Mouse (Mus musculus) G1E-ER4 (cell line): Measurements from ENCODE around the gene Wnt10a. TPM values are rescaled to one million over a fixed set of nuclear protein-coding genes. Genes with fewer than 3 reads are reported as not detected.

ENCODE experiments used
- GATA1 ChIP-seq: IDR thresholded peaks from one replicate; pipeline ENCODE4 v1.8.0; 2012; ENCODE audit warnings: low read length, inconsistent platforms
- polyA plus RNA-seq: library from polyadenylated mRNA; stranded (reverse); fragments of >175 nt; gene quantifications from 2 replicates; pipeline ENCODE4 v1.2.3, GENCODE M21; 2012

The Wnt10a gene
- polyA plus RNA-seq, 1 experiment = not detected

DNA sequence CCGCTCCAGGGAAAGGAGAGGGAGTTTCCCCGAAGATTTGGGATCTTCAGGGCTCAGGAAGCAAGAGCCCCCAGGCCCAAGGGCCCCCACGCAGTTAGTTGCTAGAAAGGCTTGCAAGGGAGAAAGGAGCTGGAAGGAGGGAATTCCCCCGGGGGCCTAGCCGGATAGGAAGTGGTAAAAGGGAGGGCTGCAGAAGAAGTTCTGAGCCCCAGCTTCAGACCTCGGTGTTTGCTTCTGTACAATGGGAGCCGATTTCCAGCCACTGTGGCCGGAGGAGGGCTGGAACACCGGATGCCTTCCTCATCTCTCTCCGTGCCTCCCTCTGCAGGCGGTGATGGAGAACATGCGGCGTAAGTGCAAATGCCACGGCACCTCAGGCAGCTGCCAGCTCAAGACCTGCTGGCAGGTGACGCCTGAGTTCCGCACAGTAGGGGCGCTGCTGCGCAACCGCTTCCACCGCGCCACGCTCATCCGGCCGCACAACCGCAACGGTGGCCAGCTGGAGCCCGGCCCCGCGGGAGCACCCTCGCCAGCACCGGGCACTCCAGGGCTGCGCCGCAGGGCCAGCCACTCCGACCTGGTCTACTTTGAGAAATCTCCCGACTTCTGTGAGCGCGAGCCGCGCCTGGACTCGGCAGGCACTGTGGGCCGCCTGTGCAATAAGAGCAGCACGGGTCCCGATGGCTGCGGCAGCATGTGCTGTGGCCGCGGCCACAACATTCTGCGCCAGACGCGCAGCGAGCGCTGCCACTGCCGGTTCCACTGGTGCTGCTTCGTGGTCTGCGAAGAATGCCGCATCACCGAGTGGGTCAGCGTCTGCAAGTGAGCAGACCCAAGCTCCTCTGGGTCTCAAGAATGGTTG is 11.7 kb downstream of the Wnt10a start:
- no peak for TF ChIP-seq GATA1

GRCm38 (mm10) chr1:74804211-74804870 is 13.0 kb downstream of the Wnt10a start:
- TF ChIP-seq GATA1 = no peak

DNA sequence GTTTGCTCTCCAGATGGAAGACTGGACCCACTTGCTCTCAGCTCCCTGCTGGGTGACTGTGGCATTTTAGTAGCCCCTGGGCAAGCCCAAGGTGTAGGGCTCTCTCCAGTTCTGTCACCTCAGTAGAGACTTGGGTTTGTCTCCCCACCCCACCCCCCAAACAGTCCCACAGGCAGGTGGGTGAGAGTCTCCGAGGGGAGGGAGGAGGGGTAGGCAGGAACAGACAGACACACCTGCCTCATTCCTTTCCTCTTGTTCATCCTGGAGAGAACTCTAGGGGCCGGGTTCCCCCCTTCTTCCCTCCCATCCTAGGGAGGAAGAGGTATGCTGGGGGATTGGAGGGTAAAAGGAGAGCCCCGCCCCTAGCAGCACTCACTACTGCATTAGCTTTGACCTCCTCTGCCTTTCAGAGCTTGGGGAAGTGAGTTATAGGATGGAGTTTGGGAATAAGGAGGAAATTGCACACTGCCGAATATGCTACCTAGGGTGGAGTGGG is 14.1 kb downstream of the Wnt10a start:
- TF ChIP-seq GATA1 = no peak

- TF ChIP-seq GATA1 = no peak
Measured at GRCm38 (mm10) chr1:74805843-74806242, 14.5 kb downstream of the Wnt10a start.

- no peak for TF ChIP-seq GATA1
Measured at GRCm38 (mm10) chr1:74806360-74807311, 15.3 kb downstream of the Wnt10a start.

GRCm38 (mm10) chr1:74807551-74808071 is 16.3 kb downstream of the Wnt10a start:
- no peak for TF ChIP-seq GATA1

DNA sequence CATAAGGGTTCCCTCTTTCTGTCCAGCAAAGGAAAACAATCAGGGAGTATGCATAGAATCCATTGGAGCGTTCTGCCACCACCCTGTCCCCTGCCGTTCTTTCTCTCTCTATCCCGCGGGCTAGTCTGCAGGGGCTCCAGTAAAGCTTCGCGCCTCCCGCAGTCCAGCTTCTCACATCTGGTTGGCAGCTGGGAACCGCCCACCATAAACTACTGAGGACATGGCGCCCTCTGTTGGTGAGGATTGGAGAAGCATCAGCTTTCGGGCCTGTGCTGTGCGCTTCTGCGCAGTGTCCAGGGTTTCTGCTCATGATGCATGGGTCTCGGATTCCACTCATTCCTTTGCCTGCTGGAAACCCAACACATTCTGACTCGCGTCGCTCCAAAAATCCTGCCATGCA is 16.8 kb downstream of the Wnt10a start:
- no peak for TF ChIP-seq GATA1

- TF ChIP-seq GATA1 = no peak
Measured at GRCm38 (mm10) chr1:74809007-74809406, 17.7 kb downstream of the Wnt10a start.

DNA sequence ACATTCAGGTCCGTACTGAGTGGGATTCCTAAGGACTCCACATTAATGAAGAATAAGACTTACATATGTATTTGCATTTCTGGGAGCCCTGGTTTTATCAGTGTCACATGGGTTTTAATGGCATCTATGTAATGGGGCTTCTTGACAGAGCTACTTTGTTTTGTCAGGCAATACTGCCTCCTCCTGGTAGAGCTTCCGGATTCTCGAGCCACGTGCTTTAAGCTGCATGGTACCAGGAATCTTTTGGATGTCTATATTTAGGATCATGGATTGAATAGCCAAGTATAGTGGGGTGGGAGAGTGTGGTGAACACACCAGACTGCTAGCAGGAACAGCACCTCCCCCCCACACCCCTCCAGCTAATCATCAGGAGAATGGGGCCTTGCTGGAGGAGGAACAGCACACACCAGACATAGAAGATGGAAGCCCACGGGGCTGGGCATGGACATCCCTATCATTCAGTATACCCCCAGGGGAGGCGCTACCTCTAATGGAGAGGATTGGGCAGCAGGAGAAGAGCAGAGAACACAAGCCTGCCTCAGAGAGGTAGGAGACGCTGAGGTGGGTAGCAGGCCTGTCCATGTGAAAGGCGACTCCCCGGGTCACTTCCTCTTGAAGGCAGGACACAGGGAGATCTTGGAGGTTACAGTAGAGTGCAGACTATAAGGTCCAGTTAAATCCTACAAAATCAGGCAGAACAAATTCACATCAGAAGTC is 23.8 kb downstream of the Wnt10a start:
- TF ChIP-seq GATA1 = no peak

DNA sequence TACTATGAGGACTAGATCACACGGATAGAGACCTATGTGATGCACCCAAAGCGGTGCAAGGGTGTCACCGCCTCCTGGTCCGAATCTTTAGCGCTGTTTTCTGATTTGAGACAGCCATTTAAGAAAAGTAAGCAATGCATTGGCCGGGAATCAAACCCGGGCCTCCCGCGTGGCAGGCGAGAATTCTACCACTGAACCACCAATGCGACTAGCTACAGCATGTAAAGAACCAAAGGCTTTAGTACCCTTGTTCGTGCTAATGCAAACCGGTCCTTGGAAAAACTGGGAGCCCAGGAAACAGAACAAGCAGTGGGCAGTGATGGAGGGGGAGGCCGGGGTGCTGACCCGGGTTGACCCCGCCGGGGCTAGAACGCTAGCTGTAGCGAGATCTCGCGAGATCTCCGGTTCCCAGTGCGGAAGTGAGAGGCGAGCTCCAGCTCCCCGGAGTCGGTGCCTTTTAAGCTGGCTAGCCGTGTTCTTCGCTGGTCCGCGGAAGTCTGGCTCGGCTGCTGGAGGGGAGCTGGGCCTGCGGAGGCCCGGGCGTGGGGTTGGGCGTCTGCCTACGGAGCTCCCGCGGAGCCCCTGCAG is 25.4 kb downstream of the Wnt10a start:
- no peak for TF ChIP-seq GATA1

DNA sequence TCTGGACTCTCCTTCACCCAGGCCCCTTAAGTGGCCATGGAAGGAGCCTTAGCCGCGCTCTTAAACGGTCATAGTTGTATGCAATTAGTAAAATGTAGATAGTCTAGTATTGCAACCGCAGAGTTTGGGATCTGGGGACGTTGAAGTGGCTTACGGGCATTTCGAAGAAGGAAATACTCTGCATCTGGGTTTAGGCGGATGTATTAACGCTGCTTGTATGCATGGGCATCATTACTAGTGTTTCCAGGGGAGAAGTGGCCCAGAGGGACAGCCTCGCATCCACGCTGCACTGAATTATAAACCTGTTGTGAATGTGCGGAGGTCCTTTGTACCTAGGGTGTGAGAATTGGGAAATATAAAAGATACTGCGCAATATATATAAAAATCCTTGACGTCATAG is 25.9 kb downstream of the Wnt10a start:
- TF ChIP-seq GATA1 = no peak

DNA sequence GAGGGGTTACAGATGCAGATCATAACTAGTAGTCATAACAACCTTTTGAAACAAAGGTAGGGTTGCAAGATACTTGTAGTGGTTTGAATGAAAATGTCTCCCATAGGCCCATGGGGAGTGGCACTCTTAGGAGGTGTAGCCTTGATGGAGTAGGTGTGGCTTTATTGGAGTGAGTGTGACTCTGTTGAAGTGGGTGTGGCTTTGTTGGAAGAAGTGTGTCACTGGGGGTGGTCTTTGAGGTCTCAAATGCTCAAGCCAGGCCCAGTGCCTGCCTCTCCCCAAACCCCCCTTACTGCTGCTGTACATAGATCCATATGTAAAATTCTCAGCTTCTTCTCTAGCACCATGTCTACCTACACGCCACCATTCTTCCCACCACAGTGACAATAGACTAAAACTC is 27.2 kb downstream of the Wnt10a start:
- TF ChIP-seq GATA1 = no peak

- TF ChIP-seq GATA1 = no peak
Measured at GRCm38 (mm10) chr1:74824518-74825302, 33.4 kb downstream of the Wnt10a start.

DNA sequence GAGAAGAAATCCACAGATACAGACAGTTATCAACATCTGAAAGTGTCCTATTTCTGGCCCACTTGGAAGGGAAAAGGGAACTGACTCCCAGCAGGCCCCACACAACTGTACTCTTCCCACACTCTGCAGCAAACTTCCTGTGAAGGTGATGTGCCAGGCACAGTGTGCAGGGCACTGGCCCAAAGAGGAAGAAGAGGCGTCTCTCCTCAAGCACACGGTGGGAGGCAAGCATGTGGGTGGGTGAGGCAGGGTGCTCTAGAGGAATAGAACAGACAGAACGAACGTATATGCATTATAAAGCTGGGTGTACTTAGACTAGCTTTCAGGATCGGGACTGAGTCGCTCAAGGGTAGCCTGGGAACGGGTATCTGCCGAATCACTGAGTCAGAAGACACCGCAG is 38.7 kb downstream of the Wnt10a start:
- no peak for TF ChIP-seq GATA1
